Mouse (Mus musculus) kidney, postnatal 0 days (tissue): ENCODE measurements at regions not wholly inside any gene's neighbourhood (a gene's known extent, or its start where the extent isn't known, plus 50 kb on each side); places are given as distances from the start of the nearest gene placed in this dataset.

Experiments
- ATAC-seq: fragments of 200-750 bp; cut with Nextera tagmentation; replicated peaks from 2 replicates; pipeline ENCODE4 v1.8.0; 2017; ENCODE audit warnings: low read depth, moderate number of reproducible peaks, moderate TSS enrichment, moderate library complexity; ENCODE audit not compliant: low FRiP score
- DNase-seq: peaks from one replicate; pipeline ENCODE4 v3.0.0-alpha.2; 2016; ENCODE audit warnings: low spot score
- H3K27ac ChIP-seq: fragments of 300-500 bp; sonication (generic); 2 replicates; pipeline ENCODE4 v1.5.1; 2014; ENCODE audit warnings: mild to moderate bottlenecking
- H3K27me3 ChIP-seq: fragments of 300-500 bp; sonication (generic); 2 replicates; pipeline ENCODE4 v1.6.1; 2014; ENCODE audit warnings: low read length, mixed read lengths; ENCODE audit not compliant: insufficient read depth
- H3K36me3 ChIP-seq: fragments of 300-500 bp; sonication (generic); 2 replicates; pipeline ENCODE4 v1.6.1; 2014; ENCODE audit warnings: low read length, mixed read lengths; ENCODE audit not compliant: insufficient read depth
- H3K4me1 ChIP-seq: fragments of 300-500 bp; sonication (generic); replicated peaks from 2 replicates; pipeline ENCODE4 v1.6.1; 2014; ENCODE audit warnings: antibody characterized with exemption, low read length, mixed read lengths; ENCODE audit not compliant: insufficient read depth
- H3K4me2 ChIP-seq: fragments of 300-500 bp; sonication (generic); 2 replicates; pipeline ENCODE4 v1.6.1; 2014; ENCODE audit warnings: mild to moderate bottlenecking, low read length, moderate library complexity, mixed read lengths
- H3K4me3 ChIP-seq: fragments of 300-500 bp; sonication (generic); replicated peaks from 2 replicates; pipeline ENCODE4 v1.5.1; 2014; ENCODE audit warnings: low read depth, low read length
- H3K9ac ChIP-seq: fragments of 300-500 bp; sonication (generic); 2 replicates; pipeline ENCODE4 v1.6.1; 2014; ENCODE audit warnings: low read depth, low read length
- H3K9me3 ChIP-seq: fragments of 300-500 bp; sonication (generic); replicated peaks from 2 replicates; pipeline ENCODE4 v1.6.1; 2016; ENCODE audit warnings: low read length, inconsistent platforms, mixed read lengths
- CTCF ChIP-seq: IDR thresholded peaks from 2 replicates; pipeline ENCODE4 v1.5.1; 2016; ENCODE audit warnings: antibody characterized with exemption, low read depth, mild to moderate bottlenecking, moderate library complexity
- WGBS: fragments of 180-500 bp; shearing (Covaris S2); extraction: QIAGEN DNeasy Blood & Tissue Kit; methylation state at CpG from one replicate; pipeline ENCODE4 v1.1.7; 2014; 5-methylcytosine and 5-hydroxymethylcytosine counted together

GRCm38 (mm10) chr4:125941266-125941665 is 83.1 kb upstream of the Csf3r start:
- H3K4me1 ChIP-seq: no peaks in the 10 kb centered on the region
- no peak overlapping the region for H3K9ac ChIP-seq
- no peak for TF ChIP-seq CTCF
- no peaks in the 10 kb centered on the region for H3K36me3 ChIP-seq
- no peaks in the 10 kb centered on the region for H3K9me3 ChIP-seq
- ATAC-seq (no peak), DNase-seq (no peak)
- H3K27ac ChIP-seq: no peak overlapping the region
- no peak overlapping the region for H3K4me3 ChIP-seq
- no peaks in the 10 kb centered on the region for H3K27me3 ChIP-seq
- 56% methylated on average over 5 of the region's 5 CpGs for WGBS
- no peak overlapping the region for H3K4me2 ChIP-seq

GRCm38 (mm10) chr4:125941916-125942315 is 82.4 kb upstream of the Csf3r start:
- Histone ChIP-seq H3K9ac (no peak overlapping the region), H3K27me3 (no peaks in the 10 kb centered on the region), H3K4me2 (no peak overlapping the region), H3K9me3 (no peaks in the 10 kb centered on the region), H3K4me3 (no peak overlapping the region), H3K36me3 (no peaks in the 10 kb centered on the region), H3K4me1 (no peaks in the 10 kb centered on the region), H3K27ac (no peak overlapping the region)
- ATAC-seq (no peak), DNase-seq (peak; percentile 56)
- WGBS: 38% methylated on average over 3 of the region's 3 CpGs
- TF ChIP-seq CTCF: peak; percentile 69

GRCm38 (mm10) chr4:125945062-125945461 is 79.3 kb upstream of the Csf3r start:
- Histone ChIP-seq H3K4me3 (no peak overlapping the region), H3K27me3 (no peaks in the 10 kb centered on the region), H3K4me2 (no peak overlapping the region), H3K9me3 (no peaks in the 10 kb centered on the region), H3K4me1 (no peaks in the 10 kb centered on the region), H3K9ac (no peak overlapping the region), H3K36me3 (no peaks in the 10 kb centered on the region), H3K27ac (no peak overlapping the region)
- DNase-seq (no peak), ATAC-seq (no peak)
- WGBS: 54% methylated on average over 2 of the region's 2 CpGs
- no peak for TF ChIP-seq CTCF

- ATAC-seq (no peak; the same call in 1 of the 2 replicates), DNase-seq (peak; percentile 40)
- 0 out of 2 replicates have a peak, but pooled peaks cover 2% of the 10 kb centered on the region for H3K27me3 ChIP-seq
- no peaks in the 10 kb centered on the region for H3K9me3 ChIP-seq
- no peaks in the 10 kb centered on the region for H3K36me3 ChIP-seq
- H3K4me3 ChIP-seq: no peak overlapping the region
- no peak overlapping the region for H3K27ac ChIP-seq
- no peak overlapping the region for H3K9ac ChIP-seq
- WGBS: 17% methylated on average over 8 of the region's 9 CpGs
- TF ChIP-seq CTCF: no peak
- H3K4me2 ChIP-seq: no peak overlapping the region
- H3K4me1 ChIP-seq: no peaks in the 10 kb centered on the region
These were observed 64.9 kb upstream of the Csf3r start for GRCm38 (mm10) chr4:125959426-125959825.

- no peak overlapping the region for H3K4me3 ChIP-seq
- no peak for TF ChIP-seq CTCF
- DNase-seq: peak; percentile 77
These were observed 63.6 kb upstream of the Csf3r start for GRCm38 (mm10) chr4:125960704-125961279.

GRCm38 (mm10) chr4:125962677-125963076 is 61.7 kb upstream of the Csf3r start:
- no peaks in the 10 kb centered on the region for H3K9me3 ChIP-seq
- no peak overlapping the region for H3K4me2 ChIP-seq
- H3K36me3 ChIP-seq: no peaks in the 10 kb centered on the region
- WGBS: 7% methylated on average over 7 of the region's 7 CpGs
- no peak overlapping the region for H3K4me3 ChIP-seq
- DNase-seq: peak; percentile 77
- TF ChIP-seq CTCF: peak; percentile 92
- no peak overlapping the region for H3K27ac ChIP-seq
- no peak overlapping the region for H3K9ac ChIP-seq
- no peak for ATAC-seq
- 0 out of 2 replicates have a peak, but pooled peaks cover 2% of the 10 kb centered on the region for H3K27me3 ChIP-seq
- H3K4me1 ChIP-seq: no peaks in the 10 kb centered on the region

More at GRCm38 (mm10) chr4:125960704-125961279, 63.6 kb upstream of the Csf3r start:
- Histone ChIP-seq H3K27ac (no peak overlapping the region), H3K4me1 (no peaks in the 10 kb centered on the region), H3K9ac (no peak overlapping the region), H3K9me3 (no peaks in the 10 kb centered on the region), H3K36me3 (no peaks in the 10 kb centered on the region), H3K4me2 (no peak overlapping the region), H3K27me3 (0 out of 2 replicates have a peak, but pooled peaks cover 2% of the 10 kb centered on the region)
- ATAC-seq: 0 out of 2 replicates have a peak, but pooled peaks have one; percentile 38
- WGBS: 17% methylated on average over 8 of the region's 8 CpGs
